Mouse (Mus musculus) heart, postnatal 36 days (tissue): ENCODE measurements around the gene Emilin1. TPM values are rescaled to one million over a fixed set of nuclear protein-coding genes. Genes with fewer than 3 reads are reported as not detected.

ENCODE experiments used
- DNase-seq, 2 experiments: peaks; one replicate each; pipeline ENCODE4 v3.0.0; 2021 to 2022
- intact Hi-C: fragments of 180-260 bp; cut with DNase I; formaldehyde crosslinking; loops from one replicate; pipeline ENCODE4 v1.15.1; 2025
- total RNA-seq, 2 experiments: library from RNA; stranded (reverse); gene quantifications; 2 replicates each; pipeline ENCODE4 v1.2.3; 2021

Emilin1 gene
- total RNA-seq, 2 experiments from 2014 or later: 22.0 to 23.7 TPM

- no peak for DNase-seq
- intact Hi-C loops: no loop called here
Measured at GRCm38 (mm10) chr5:30952551-30952950, 39.3 kb downstream of the Emilin1 start.

- DNase-seq: no peak
- intact Hi-C loops: no loop called here
Measured at GRCm38 (mm10) chr5:30954065-30954464, 40.9 kb downstream of the Emilin1 start.

- no peak for DNase-seq
- intact Hi-C loops: no loop called here
Measured at GRCm38 (mm10) chr5:30954556-30954955, 41.4 kb downstream of the Emilin1 start.

GRCm38 (mm10) chr5:30955751-30956150 lies 42.5 kb downstream of the Emilin1 start:
- DNase-seq: no peak
- intact Hi-C loops: no loop called here

- intact Hi-C loops: loop anchor here (2.0 kb wide), 1 partner anchor 41 kb away; no protein-coding TSS in a partner anchor
- no peak for DNase-seq
Measured at GRCm38 (mm10) chr5:30957891-30958290, 44.7 kb downstream of the Emilin1 start.

- intact Hi-C loops: loop anchor here (2.0 kb wide), 1 partner anchor 43 kb away; no protein-coding TSS in a partner anchor
- no peak for DNase-seq
Measured at GRCm38 (mm10) chr5:30959198-30959854, 46.1 kb downstream of the Emilin1 start.

- DNase-seq: peak; percentile 99
- intact Hi-C loops: loop anchor here (2.0 kb wide), 2 partner anchors 43 to 89 kb away; partner anchors contain the start of genes Atraid and Slc5a6
Measured at GRCm38 (mm10) chr5:30959966-30960501, 46.8 kb downstream of the Emilin1 start, which contains the start of gene Preb. Gene Preb (minus strand): TSS chr5:30960361.

- intact Hi-C loops: loop anchor here (2.0 kb wide), 1 partner anchor 88 kb away; the partner anchor contains the start of genes Atraid and Slc5a6
- DNase-seq: no peak
Measured at GRCm38 (mm10) chr5:30960814-30961213, 47.6 kb downstream of the Emilin1 start.

- DNase-seq: no peak
- intact Hi-C loops: loop anchor here (2.0 kb wide), 1 partner anchor 87 kb away; the partner anchor contains the start of genes Atraid and Slc5a6
Measured at GRCm38 (mm10) chr5:30961545-30962505, 48.6 kb downstream of the Emilin1 start.

- intact Hi-C loops: no loop called here
- no peak for DNase-seq
Measured at GRCm38 (mm10) chr5:30963916-30964315, 50.7 kb downstream of the Emilin1 start.

- intact Hi-C loops: no loop called here
- no peak for DNase-seq
Measured at GRCm38 (mm10) chr5:30966189-30966588, 53.0 kb downstream of the Emilin1 start.

- intact Hi-C loops: no loop called here
- DNase-seq: peak; percentile 52 to 66
Measured at GRCm38 (mm10) chr5:30968416-30968815, 55.2 kb downstream of the Emilin1 start, which contains the start of gene Tcf23. Gene Tcf23 (plus strand): TSS chr5:30968662.

GRCm38 (mm10) chr5:30969440-30969839 lies 56.2 kb downstream of the Emilin1 start:
- intact Hi-C loops: no loop called here
- DNase-seq: no peak

Other genes starting within 250 kb of the Emilin1 start
- 10 to 100 TPM; 49.5 to 55.2 TPM for gene Cenpa, start 246.6 kb upstream of the Emilin1 start, total RNA-seq
- under 1 TPM; 0.69 to 0.79 TPM for gene Dpysl5, start 201.8 kb upstream of the Emilin1 start, total RNA-seq
- gene Mapre3, start 98.8 kb upstream of the Emilin1 start, total RNA-seq: 10 to 100 TPM; 34.0 to 39.6 TPM
- gene Tmem214, start 45.4 kb upstream of the Emilin1 start, total RNA-seq: 10 to 100 TPM; 37.7 to 40.2 TPM
- gene Agbl5, start 24.7 kb upstream of the Emilin1 start, total RNA-seq: 1 to 10 TPM; 4.1 to 7.1 TPM
- 100 to 1,000 TPM; 143 to 152 TPM for gene Ost4, start 5.6 kb upstream of the Emilin1 start, total RNA-seq
- 10 to 100 TPM; 19.9 to 26.6 TPM for gene Khk, start 8.0 kb downstream of the Emilin1 start, total RNA-seq
- under 1 TPM; 0.70 to 0.89 TPM for gene Cgref1, start 32.2 kb downstream of the Emilin1 start, total RNA-seq
- 10 to 100 TPM; 81.0 to 86.9 TPM for gene Preb, start 47.0 kb downstream of the Emilin1 start, total RNA-seq
- 1 to 10 TPM in 1 of 2 experiments, under 1 TPM in 1; 0.64 to 1.7 TPM for gene Tcf23, start 55.3 kb downstream of the Emilin1 start, total RNA-seq
- 10 to 100 TPM; 50.5 to 57.3 TPM for gene Atraid, start 134.9 kb downstream of the Emilin1 start, total RNA-seq
- gene Slc5a6, start 135.5 kb downstream of the Emilin1 start, total RNA-seq: 10 to 100 TPM; 11.0 to 12.1 TPM
- 10 to 100 TPM; 14.5 to 15.6 TPM for gene Cad, start 141.4 kb downstream of the Emilin1 start, total RNA-seq
- not detected for gene Dnajc5g, start 192.9 kb downstream of the Emilin1 start, total RNA-seq
- not detected for gene Slc30a3, start 194.8 kb downstream of the Emilin1 start, total RNA-seq
- 100 to 1,000 TPM; 249 to 297 TPM for gene Trim54, start 203.3 kb downstream of the Emilin1 start, total RNA-seq
- not detected for gene Ucn, start 225.4 kb downstream of the Emilin1 start, total RNA-seq
- gene Mpv17, start 240.8 kb downstream of the Emilin1 start, total RNA-seq: 10 to 100 TPM; 50.7 to 52.0 TPM